Mouse (Mus musculus) ES-E14 (cell line): ENCODE data around the gene Taf1c.

Experiments
- CHD2 ChIP-seq: IDR thresholded peaks from 2 replicates; pipeline ENCODE4 v1.6.1; 2014; ENCODE audit warnings: mild to moderate bottlenecking, low read depth, low read length, inconsistent platforms
- HCFC1 ChIP-seq: IDR thresholded peaks from 2 replicates; pipeline ENCODE4 v1.6.1; 2012; ENCODE audit warnings: low read length, inconsistent platforms, borderline replicate concordance; ENCODE audit not compliant: insufficient read depth
- ZNF384 ChIP-seq: IDR thresholded peaks from 2 replicates; pipeline ENCODE4 v1.6.1; 2012; ENCODE audit warnings: low read depth, low read length, inconsistent platforms

DNA sequence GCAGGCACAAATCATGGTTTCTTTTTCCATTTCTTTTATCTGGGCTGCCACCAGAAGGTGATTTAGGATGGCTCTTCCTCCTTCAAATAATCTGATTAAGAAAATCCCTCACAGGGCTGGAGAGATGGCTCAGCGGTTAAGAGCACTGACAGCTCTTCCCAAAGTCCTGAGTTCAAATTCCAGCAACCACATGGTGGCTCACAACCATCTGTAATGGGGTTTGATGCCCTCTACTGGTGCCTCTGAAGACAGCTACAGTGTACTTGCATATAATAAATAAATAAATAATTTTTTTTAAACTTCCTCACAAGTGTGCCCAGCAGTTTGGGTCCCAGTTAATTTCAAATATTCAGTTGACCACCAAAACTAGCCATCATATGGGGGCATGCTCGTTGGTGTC lies 1.2 kb upstream of the Taf1c start:
- TF ChIP-seq HCFC1 = no peak
- TF ChIP-seq CHD2 = no peak
- TF ChIP-seq ZNF384 = peak; percentile 71
